Mouse (Mus musculus) liver, postnatal 0 days (tissue): Measurements from ENCODE around the gene Spcs1. TPM values are rescaled to one million over a fixed set of nuclear protein-coding genes. Genes with fewer than 3 reads are reported as not detected.

Source experiments
- ATAC-seq: fragments of 200-750 bp; cut with Nextera tagmentation; 2 replicates; pipeline ENCODE4 v1.8.0; 2017; ENCODE audit warnings: mild to moderate bottlenecking, moderate library complexity
- DNase-seq: peaks from one replicate; pipeline ENCODE4 v3.0.0-alpha.2; 2016
- H3K27ac ChIP-seq: fragments of 300-500 bp; sonication (generic); 2 replicates; pipeline ENCODE4 v1.5.1; 2014; ENCODE audit warnings: antibody characterized with exemption, moderate library complexity, mild to moderate bottlenecking, low read depth
- H3K27me3 ChIP-seq: fragments of 300-500 bp; sonication (generic); 2 replicates; pipeline ENCODE4 v1.6.1; 2014; ENCODE audit warnings: low read length, control low read depth, mixed read lengths; ENCODE audit not compliant: insufficient read depth
- H3K36me3 ChIP-seq: fragments of 300-500 bp; sonication (generic); replicated peaks from 2 replicates; pipeline ENCODE4 v1.6.1; 2014; ENCODE audit warnings: mild to moderate bottlenecking, control low read depth, low read length, moderate library complexity, mixed read lengths; ENCODE audit not compliant: insufficient read depth
- H3K4me1 ChIP-seq: fragments of 300-500 bp; sonication (generic); 2 replicates; pipeline ENCODE4 v1.6.1; 2014; ENCODE audit warnings: antibody characterized with exemption, mild to moderate bottlenecking, control low read depth; ENCODE audit not compliant: insufficient read depth
- H3K4me2 ChIP-seq: fragments of 300-500 bp; sonication (generic); 2 replicates; pipeline ENCODE4 v1.6.1; 2014; ENCODE audit warnings: low read depth, mild to moderate bottlenecking, low read length, moderate library complexity, mixed read lengths
- H3K4me3 ChIP-seq: fragments of 300-500 bp; sonication (generic); 2 replicates; pipeline ENCODE4 v1.5.1; 2014; ENCODE audit warnings: low read depth, low read length
- H3K9ac ChIP-seq: fragments of 300-500 bp; sonication (generic); replicated peaks from 2 replicates; pipeline ENCODE4 v1.6.1; 2014; ENCODE audit warnings: mild to moderate bottlenecking, moderate library complexity
- H3K9me3 ChIP-seq: fragments of 300-500 bp; sonication (generic); 2 replicates; pipeline ENCODE4 v1.6.1; 2016; ENCODE audit warnings: mild to moderate bottlenecking, control low read depth, low read length, mixed read lengths
- CTCF ChIP-seq: sonication (generic); IDR thresholded peaks from 2 replicates; pipeline ENCODE4 v1.5.1; 2016; ENCODE audit warnings: antibody characterized with exemption, low read depth
- EP300 ChIP-seq: IDR thresholded peaks from 2 replicates; pipeline ENCODE4 v1.6.1; 2016; ENCODE audit warnings: antibody characterized with exemption, low read depth, mild to moderate bottlenecking
- WGBS: fragments of 180-500 bp; shearing (Covaris S2); extraction: QIAGEN DNeasy Blood & Tissue Kit; methylation state at CpG from one replicate; pipeline ENCODE4 v1.1.7; 2014; ENCODE audit not compliant: insufficient replicate concordance; 5-methylcytosine and 5-hydroxymethylcytosine counted together
- polyA plus RNA-seq: library from polyadenylated mRNA; unstranded; fragments of >200 nt; fragmentation: Nextera tagmentation; extraction: Ambion mirVana; gene quantifications from 2 replicates; pipeline ENCODE4 v1.2.1, GENCODE M21; 2015

Spcs1 gene
- polyA plus RNA-seq, 1 experiment from 2014 or later: 346 TPM

DNA sequence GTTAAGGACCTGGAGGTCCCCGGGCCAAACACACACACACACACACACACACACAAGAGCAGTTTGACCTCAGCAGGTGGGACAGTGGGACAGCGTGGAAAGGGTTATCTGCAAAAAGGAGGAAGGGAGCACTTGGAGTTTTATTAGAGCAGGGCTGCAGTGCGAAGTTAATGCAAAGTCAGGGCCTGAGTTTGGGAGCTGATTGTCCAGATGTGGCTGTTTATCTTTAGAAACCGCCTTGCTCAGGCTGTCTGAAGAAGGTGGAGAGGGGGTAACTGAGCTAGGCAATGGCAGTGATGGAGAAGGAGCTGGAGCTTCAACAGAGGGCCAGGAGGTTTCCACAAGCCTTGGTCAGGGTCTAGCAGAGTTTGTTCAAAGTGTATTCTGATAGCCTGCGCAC is 5.3 kb upstream of the Spcs1 start:
- H3K4me3 ChIP-seq: no peak overlapping the region
- no peak overlapping the region for H3K9ac ChIP-seq
- no peak overlapping the region for H3K4me2 ChIP-seq
- peaks cover 24% of the 10 kb centered on the region for H3K36me3 ChIP-seq
- peaks cover 7% of the 10 kb centered on the region for H3K4me1 ChIP-seq
- DNase-seq (no peak), ATAC-seq (peak; percentile 65)
- no peak overlapping the region for H3K27ac ChIP-seq
- H3K9me3 ChIP-seq: no peaks in the 10 kb centered on the region
- H3K27me3 ChIP-seq: no peaks in the 10 kb centered on the region
- TF ChIP-seq EP300 (peak; percentile 37; the same call in 1 of the 2 replicates), CTCF (no peak)
- WGBS: 63% methylated on average over 5 of the region's 5 CpGs

DNA sequence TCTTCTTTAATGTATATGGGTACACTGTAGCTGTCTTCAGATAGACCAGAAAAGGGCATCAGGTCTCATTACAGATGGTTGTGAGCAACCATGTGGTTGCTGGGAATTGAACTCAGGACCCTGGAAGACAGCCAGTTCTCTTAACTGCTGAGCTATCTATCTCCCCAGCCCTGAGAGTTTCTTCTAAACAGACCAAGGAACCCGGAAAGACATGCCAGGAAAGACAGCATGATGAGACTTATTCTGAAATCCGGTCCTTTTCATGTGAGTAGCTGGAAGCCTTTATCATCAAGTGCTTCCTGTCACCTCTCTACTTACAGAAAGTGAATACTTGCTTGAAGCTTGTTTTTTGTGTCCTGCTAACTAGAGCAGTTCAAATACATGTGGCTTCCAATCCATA is 3.1 kb upstream of the Spcs1 start:
- Histone ChIP-seq H3K9me3 (no peaks in the 10 kb centered on the region), H3K36me3 (peaks cover 8% of the 10 kb centered on the region; the same call in 1 of the 2 replicates), H3K4me3 (no peak overlapping the region), H3K27ac (no peak overlapping the region), H3K4me2 (no peak overlapping the region), H3K9ac (no peak overlapping the region), H3K27me3 (no peaks in the 10 kb centered on the region), H3K4me1 (peaks cover 13% of the 10 kb centered on the region)
- TF ChIP-seq EP300 (0 out of 2 replicates have a peak, but pooled peaks have one; percentile 20), CTCF (no peak)
- ATAC-seq (no peak), DNase-seq (no peak)
- 49% methylated on average over 2 of the region's 2 CpGs for WGBS

DNA sequence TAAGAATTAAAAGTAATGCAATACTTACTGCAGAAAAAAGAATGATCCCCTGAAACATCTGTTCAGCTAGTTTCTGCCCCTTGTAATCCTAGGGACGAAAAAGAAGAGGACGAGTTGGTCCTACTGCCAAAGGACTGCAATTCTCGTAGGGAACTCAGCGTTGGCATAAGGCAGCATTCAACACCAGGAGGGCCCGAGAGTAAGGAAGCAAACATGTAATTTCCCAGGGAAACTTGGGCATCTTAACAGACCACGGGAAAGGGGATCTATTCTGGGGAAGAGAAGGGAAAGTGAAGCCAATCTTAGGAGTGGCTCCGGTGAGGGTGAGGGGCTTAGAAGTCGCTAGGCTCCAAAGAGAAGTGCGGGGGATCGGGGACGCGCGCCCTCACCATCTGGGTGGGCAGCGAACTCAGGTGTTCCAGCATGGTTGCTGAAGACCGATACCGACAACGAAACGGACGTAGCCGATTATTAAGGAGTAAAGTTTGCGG is 611 bp downstream of the Spcs1 start:
- Histone ChIP-seq H3K9me3 (no peaks in the 10 kb centered on the region), H3K27me3 (no peaks in the 10 kb centered on the region), H3K4me1 (peaks cover 13% of the 10 kb centered on the region), H3K27ac (peak overlapping the region; percentile 95), H3K4me2 (peak overlapping the region; percentile 73), H3K36me3 (peaks cover 6% of the 10 kb centered on the region; the same call in 1 of the 2 replicates), H3K4me3 (peak overlapping the region; percentile 84), H3K9ac (peak overlapping the region; percentile 92)
- DNase-seq: no peak
- ATAC-seq: peak; percentile 2; the same call in 1 of the 2 replicates
- WGBS: 1% methylated on average over 21 of the region's 21 CpGs
- TF ChIP-seq CTCF (peak; percentile 14; the same call in 1 of the 2 replicates), EP300 (no peak)

DNA sequence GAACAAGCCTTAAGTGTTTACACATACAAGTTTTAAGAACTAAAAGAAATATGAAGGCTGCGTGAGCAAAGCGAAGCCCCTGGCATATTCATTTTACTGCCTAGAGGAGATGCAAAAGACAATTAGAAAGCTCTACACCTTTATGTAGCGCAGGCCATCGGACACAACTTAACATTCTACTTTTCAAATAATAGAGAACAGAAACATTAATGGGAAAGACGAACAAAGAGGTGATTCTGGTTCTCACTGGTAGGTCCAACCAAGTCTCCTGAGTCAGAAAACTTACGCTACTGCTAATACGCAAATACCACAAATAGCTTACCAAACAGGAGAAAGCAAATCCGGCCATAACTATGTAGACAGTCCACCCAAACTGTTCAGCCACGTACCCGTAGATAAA is 1.1 kb downstream of the Spcs1 start:
- H3K9me3 ChIP-seq: no peaks in the 10 kb centered on the region
- peak overlapping the region; percentile 84 for H3K4me3 ChIP-seq
- peak overlapping the region; percentile 92 for H3K9ac ChIP-seq
- no peaks in the 10 kb centered on the region for H3K27me3 ChIP-seq
- TF ChIP-seq CTCF: no peak
- no peak for TF ChIP-seq EP300
- peaks cover 13% of the 10 kb centered on the region for H3K4me1 ChIP-seq
- peak overlapping the region; percentile 95 for H3K27ac ChIP-seq
- 45% methylated on average over 10 of the region's 10 CpGs for WGBS
- ATAC-seq (no peak), DNase-seq (no peak)
- H3K36me3 ChIP-seq: peaks cover 6% of the 10 kb centered on the region; the same call in 1 of the 2 replicates
- peak overlapping the region; percentile 73 for H3K4me2 ChIP-seq

DNA sequence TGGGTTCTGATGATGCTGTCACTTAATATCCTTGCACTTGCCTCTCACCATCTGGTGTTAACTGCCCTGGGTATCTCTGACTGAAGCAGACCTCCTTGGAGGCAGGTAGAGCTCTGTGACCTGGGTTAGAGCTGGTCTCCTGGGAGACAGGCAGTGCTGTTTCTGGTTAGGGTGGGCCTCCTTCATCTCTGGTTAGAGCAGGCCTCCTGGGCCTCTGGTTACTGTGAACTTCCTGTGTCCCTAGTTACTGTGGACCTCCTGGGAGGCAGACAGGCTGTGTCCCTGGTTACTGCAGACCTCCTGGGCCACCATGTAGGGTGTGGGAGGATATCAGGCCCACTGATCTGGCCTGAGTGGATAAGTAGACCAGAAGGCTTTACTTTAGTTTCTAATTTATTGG is 5.1 kb downstream of the Spcs1 start:
- H3K4me1 ChIP-seq: peaks cover 7% of the 10 kb centered on the region
- ATAC-seq: no peak

DNA sequence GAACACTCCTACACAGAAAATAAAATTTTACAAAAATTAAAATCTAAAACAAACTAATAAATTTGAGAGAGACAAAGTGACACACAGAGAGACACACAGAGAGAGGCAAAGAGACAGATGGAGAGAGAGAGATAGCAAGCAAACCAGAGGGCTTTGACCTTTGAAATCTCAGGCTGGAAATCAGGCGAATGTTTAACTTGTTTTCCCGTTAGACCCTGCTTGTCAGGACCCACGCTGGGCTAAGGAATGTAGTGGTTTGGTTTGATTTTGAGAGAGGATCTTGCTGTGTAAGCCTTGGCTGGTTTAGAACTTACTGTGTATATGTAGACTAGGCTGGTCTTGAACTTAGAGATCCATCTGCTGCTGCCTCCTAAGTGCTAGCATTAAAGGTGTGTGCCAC is 25.2 kb downstream of the Spcs1 start:
- Histone ChIP-seq H3K36me3 (peaks cover 3% of the 10 kb centered on the region; the same call in 1 of the 2 replicates), H3K4me1 (0 out of 2 replicates have a peak, but pooled peaks cover 3% of the 10 kb centered on the region), H3K27ac (peak overlapping the region; percentile 70), H3K4me3 (no peak overlapping the region), H3K9ac (no peak overlapping the region), H3K9me3 (no peaks in the 10 kb centered on the region), H3K4me2 (no peak overlapping the region), H3K27me3 (no peaks in the 10 kb centered on the region)
- WGBS: 64% methylated on average over 3 of the region's 3 CpGs
- TF ChIP-seq EP300 (no peak), CTCF (no peak)
- ATAC-seq (peak; percentile 36; the same call in 1 of the 2 replicates), DNase-seq (no peak)

More for the DNA sequence above, 5.1 kb downstream of the Spcs1 start:
- Histone ChIP-seq H3K27me3 (no peaks in the 10 kb centered on the region), H3K27ac (no peak overlapping the region), H3K36me3 (peaks cover 6% of the 10 kb centered on the region; the same call in 1 of the 2 replicates), H3K9ac (no peak overlapping the region), H3K4me3 (no peak overlapping the region), H3K9me3 (no peaks in the 10 kb centered on the region), H3K4me2 (no peak overlapping the region)
- no peak for TF ChIP-seq CTCF
- TF ChIP-seq EP300: no peak
- DNase-seq: no peak
